In the genomic region with DNA sequence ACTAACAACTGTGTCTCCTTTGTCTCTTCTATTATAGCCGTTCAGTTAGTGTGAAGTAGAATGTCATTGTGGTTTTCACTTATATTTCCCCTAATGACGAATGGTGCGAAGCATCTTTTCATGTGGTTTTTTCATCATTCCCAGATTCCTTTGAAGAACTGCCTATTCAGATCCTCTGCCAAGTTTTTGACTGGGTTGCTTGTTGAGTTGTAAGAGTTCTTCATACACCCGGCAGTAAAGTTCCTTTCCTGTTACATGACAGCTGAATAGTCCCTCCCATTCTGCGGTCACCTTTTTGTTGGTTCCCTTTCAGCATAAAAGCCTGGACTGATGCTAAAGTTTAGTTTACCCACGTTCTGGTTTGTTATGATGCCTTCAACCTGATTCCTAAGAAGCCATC, we compare ENCODE assay signal across 19 mouse cellular contexts.
"Had no signal": no experiment of that assay in that cellular context is flagged by ENCODE, and none has a peak within 500 bp of the region (broad histone marks: within the 10 kb centered on the region; RNA-seq: fewer than 3 reads in every experiment).

No protein-coding gene starts in this region.

- H3K27me3 ChIP-seq: lung, embryonic 15.5 days; midbrain, embryonic 12.5 days; neural tube, embryonic 13.5 days; neural tube, embryonic 15.5 days had no signal

- H3K4me2 ChIP-seq: lung, embryonic 15.5 days; midbrain, embryonic 12.5 days; neural tube, embryonic 13.5 days; neural tube, embryonic 15.5 days had no signal

- H3K4me1 ChIP-seq: lung, embryonic 15.5 days; midbrain, embryonic 10.5 days; midbrain, embryonic 12.5 days; neural tube, embryonic 13.5 days; neural tube, embryonic 15.5 days had no signal

- H3K4me3 ChIP-seq: lung, embryonic 15.5 days; midbrain, embryonic 10.5 days; midbrain, embryonic 12.5 days; myocyte; neural tube, embryonic 13.5 days; neural tube, embryonic 15.5 days had no signal

- H3K36me3 ChIP-seq: lung, embryonic 15.5 days; midbrain, embryonic 10.5 days; midbrain, embryonic 12.5 days; neural tube, embryonic 13.5 days; neural tube, embryonic 15.5 days had no signal

- H3K9ac ChIP-seq: liver, embryonic 14.5 days; lung, embryonic 15.5 days; midbrain, embryonic 12.5 days; neural tube, embryonic 13.5 days; neural tube, embryonic 15.5 days had no signal

- H3K9me3 ChIP-seq: lung, embryonic 15.5 days; midbrain, embryonic 10.5 days; midbrain, embryonic 12.5 days; neural tube, embryonic 13.5 days; neural tube, embryonic 15.5 days had no signal

- H3K27ac ChIP-seq: liver, embryonic 14.5 days; lung, embryonic 15.5 days; midbrain, embryonic 10.5 days; midbrain, embryonic 12.5 days; neural tube, embryonic 13.5 days; neural tube, embryonic 15.5 days had no signal

- ATAC-seq: midbrain, embryonic 16.5 days had no signal

- DNase-seq: lung, adult 18-20 months; lung, postnatal 10 days; midbrain, embryonic 14.5 days; retina, postnatal 1 day; right cerebral cortex, adult 18-20 months; right cerebral cortex, postnatal 25 days; right cerebral cortex, postnatal 4 days; spleen, adult 18-20 months; thymus, adult 18-20 months; thymus, postnatal 25 days; thymus, postnatal 4 days had no signal
